Mouse (Mus musculus) heart, embryonic 16.5 days (tissue): ENCODE results near the gene Nhlrc3. TPM values are rescaled to one million over a fixed set of nuclear protein-coding genes. Genes with fewer than 3 reads are reported as not detected.

Experiments used
- ATAC-seq: fragments of 200-750 bp; cut with Nextera tagmentation; replicated peaks from 2 replicates; pipeline ENCODE4 v1.8.0; 2017; ENCODE audit warnings: moderate number of reproducible peaks; ENCODE audit not compliant: insufficient read depth, low FRiP score; ENCODE audit errors: extremely low read depth
- H3K27ac ChIP-seq: fragments of 300-500 bp; sonication (generic); 2 replicates; pipeline ENCODE4 v1.5.1; 2014; ENCODE audit warnings: mild to moderate bottlenecking, low read length, control low read depth, moderate library complexity
- H3K27me3 ChIP-seq: fragments of 300-500 bp; sonication (generic); 2 replicates; pipeline ENCODE4 v1.6.1; 2014; ENCODE audit warnings: low read length, mixed read lengths; ENCODE audit not compliant: control insufficient read depth, insufficient read depth
- H3K36me3 ChIP-seq: fragments of 300-500 bp; sonication (generic); 2 replicates; pipeline ENCODE4 v1.6.1; 2014; ENCODE audit not compliant: control insufficient read depth, insufficient read depth
- H3K4me1 ChIP-seq: fragments of 300-500 bp; sonication (generic); 2 replicates; pipeline ENCODE4 v1.6.1; 2014; ENCODE audit warnings: low read length, mixed read lengths; ENCODE audit not compliant: control insufficient read depth, insufficient read depth
- H3K4me2 ChIP-seq: fragments of 300-500 bp; sonication (generic); 2 replicates; pipeline ENCODE4 v1.6.1; 2014; ENCODE audit warnings: low read depth, mild to moderate bottlenecking, control low read depth, low read length
- H3K4me3 ChIP-seq: fragments of 300-500 bp; sonication (generic); 2 replicates; pipeline ENCODE4 v1.5.1; 2014; ENCODE audit warnings: mild to moderate bottlenecking, control low read depth, low read length
- H3K9ac ChIP-seq: fragments of 300-500 bp; sonication (generic); 2 replicates; pipeline ENCODE4 v1.6.1; 2014; ENCODE audit warnings: low read length, control low read depth
- H3K9me3 ChIP-seq: fragments of 300-500 bp; sonication (generic); replicated peaks from 2 replicates; pipeline ENCODE4 v1.6.1; 2016; ENCODE audit warnings: low read length; ENCODE audit not compliant: control insufficient read depth
- WGBS: fragments of 180-500 bp; shearing (Covaris S2); extraction: QIAGEN DNeasy Blood & Tissue Kit; methylation state at CpG from one replicate; pipeline ENCODE4 v1.1.7; 2014; 5-methylcytosine and 5-hydroxymethylcytosine counted together
- polyA plus RNA-seq: library from polyadenylated mRNA; unstranded; fragments of >200 nt; fragmentation: Nextera tagmentation; extraction: Ambion mirVana; gene quantifications from 2 replicates; pipeline ENCODE4 v1.2.1, GENCODE M21; 2015

Nhlrc3 gene
- polyA plus RNA-seq, 1 experiment from 2014 or later = 6.0 TPM

- Histone ChIP-seq H3K27ac (no peak overlapping the region), H3K4me1 (no peaks in the 10 kb centered on the region), H3K4me2 (no peak overlapping the region), H3K36me3 (peaks cover 68% of the 10 kb centered on the region), H3K4me3 (no peak overlapping the region), H3K9me3 (no peaks in the 10 kb centered on the region), H3K27me3 (no peaks in the 10 kb centered on the region), H3K9ac (no peak overlapping the region)
- 79% methylated on average over 17 of the region's 17 CpGs for WGBS
- ATAC-seq = no peak
Observed at GRCm38 (mm10) chr3:53477468-53477867, 14.3 kb upstream of the Nhlrc3 start.

DNA sequence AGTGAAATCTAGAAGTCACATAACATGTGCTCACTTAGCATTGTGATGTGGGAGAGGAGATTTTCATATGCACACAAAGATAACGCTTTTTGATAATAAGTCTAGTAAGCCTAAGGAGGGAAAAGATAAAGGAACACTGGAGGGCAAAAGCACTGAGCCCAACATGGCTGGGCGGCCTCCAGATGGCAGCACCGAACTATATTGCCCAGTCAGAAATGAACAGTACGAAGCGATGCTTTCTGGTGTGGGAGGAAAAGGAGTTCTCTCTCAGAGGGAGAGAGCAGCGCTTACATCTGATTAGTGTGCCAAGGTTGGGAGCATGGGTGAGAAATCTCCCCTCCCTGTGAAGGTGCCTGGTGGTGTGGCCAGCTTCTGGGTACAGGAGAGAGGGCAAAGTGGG is 12.8 kb upstream of the Nhlrc3 start:
- Histone ChIP-seq H3K4me3 (no peak overlapping the region), H3K4me1 (no peaks in the 10 kb centered on the region), H3K9me3 (no peaks in the 10 kb centered on the region), H3K4me2 (no peak overlapping the region), H3K27me3 (no peaks in the 10 kb centered on the region), H3K27ac (no peak overlapping the region), H3K9ac (no peak overlapping the region), H3K36me3 (peaks cover 71% of the 10 kb centered on the region)
- ATAC-seq = no peak
- 56% methylated on average over 6 of the region's 6 CpGs for WGBS

- ATAC-seq = no peak
- Histone ChIP-seq H3K36me3 (peaks cover 65% of the 10 kb centered on the region), H3K9ac (no peak overlapping the region), H3K27ac (no peak overlapping the region), H3K4me1 (no peaks in the 10 kb centered on the region), H3K4me2 (no peak overlapping the region), H3K4me3 (no peak overlapping the region), H3K27me3 (no peaks in the 10 kb centered on the region), H3K9me3 (no peaks in the 10 kb centered on the region)
- 74% methylated on average over 4 of the region's 4 CpGs for WGBS
Observed at GRCm38 (mm10) chr3:53474179-53474578, 11.0 kb upstream of the Nhlrc3 start.

GRCm38 (mm10) chr3:53472061-53472460 is 8.9 kb upstream of the Nhlrc3 start:
- H3K4me2 ChIP-seq = no peak overlapping the region
- no peaks in the 10 kb centered on the region for H3K4me1 ChIP-seq
- WGBS = 99% methylated on average over 5 of the region's 5 CpGs
- H3K27ac ChIP-seq = no peak overlapping the region
- no peaks in the 10 kb centered on the region for H3K27me3 ChIP-seq
- H3K36me3 ChIP-seq = peaks cover 50% of the 10 kb centered on the region
- ATAC-seq = no peak
- no peak overlapping the region for H3K9ac ChIP-seq
- no peak overlapping the region for H3K4me3 ChIP-seq
- H3K9me3 ChIP-seq = no peaks in the 10 kb centered on the region

DNA sequence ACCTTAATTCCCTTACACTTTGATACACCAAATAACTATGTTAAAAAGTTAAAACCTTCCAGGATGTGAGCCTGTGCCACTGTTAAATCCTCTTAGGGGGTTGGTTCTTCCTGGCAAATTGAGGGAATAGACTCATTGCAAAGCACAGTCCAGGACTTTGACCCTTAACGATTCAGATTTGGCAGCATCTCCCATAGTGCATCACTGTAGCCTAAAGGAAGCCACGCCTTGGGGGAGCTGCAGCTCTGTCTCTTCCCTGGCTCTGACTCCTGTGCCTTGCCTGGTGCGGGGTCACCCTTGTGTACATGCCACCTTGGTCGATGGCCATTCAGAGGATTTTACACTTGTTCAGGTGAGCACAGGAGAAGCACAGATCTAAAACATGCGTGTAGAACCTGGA is 6.5 kb upstream of the Nhlrc3 start:
- peaks cover 38% of the 10 kb centered on the region for H3K36me3 ChIP-seq
- 87% methylated on average over 5 of the region's 5 CpGs for WGBS
- no peak overlapping the region for H3K4me3 ChIP-seq
- H3K27me3 ChIP-seq = no peaks in the 10 kb centered on the region
- H3K9me3 ChIP-seq = no peaks in the 10 kb centered on the region
- H3K27ac ChIP-seq = no peak overlapping the region
- no peak overlapping the region for H3K9ac ChIP-seq
- no peak overlapping the region for H3K4me2 ChIP-seq
- H3K4me1 ChIP-seq = peaks cover 18% of the 10 kb centered on the region
- ATAC-seq = no peak

GRCm38 (mm10) chr3:53467356-53467755 is 4.2 kb upstream of the Nhlrc3 start:
- Histone ChIP-seq H3K9ac (no peak overlapping the region), H3K4me1 (peaks cover 19% of the 10 kb centered on the region), H3K4me2 (no peak overlapping the region), H3K4me3 (no peak overlapping the region), H3K9me3 (no peaks in the 10 kb centered on the region), H3K27me3 (no peaks in the 10 kb centered on the region), H3K27ac (no peak overlapping the region), H3K36me3 (peaks cover 17% of the 10 kb centered on the region)
- ATAC-seq = no peak
- WGBS = 64% methylated on average over 5 of the region's 5 CpGs

DNA sequence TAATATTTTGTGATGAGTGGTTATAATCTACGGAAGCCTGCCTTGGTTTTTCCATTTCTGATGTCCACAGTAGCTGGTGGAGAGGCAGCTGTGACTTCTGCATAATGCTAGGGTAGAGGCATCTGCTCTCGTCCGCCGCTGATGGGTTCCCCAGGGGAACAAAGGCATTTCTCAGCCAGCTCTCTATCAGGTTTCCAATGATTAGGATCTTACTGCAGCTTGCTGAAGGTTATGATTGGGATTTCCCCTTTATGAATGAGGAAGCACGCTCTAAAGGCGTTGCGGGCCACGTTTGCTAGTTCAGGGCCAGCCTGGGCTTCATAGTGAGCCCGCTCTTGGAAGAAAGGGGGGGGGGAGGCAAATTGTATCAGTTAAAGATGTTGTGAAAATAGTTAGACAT is 3.3 kb upstream of the Nhlrc3 start:
- Histone ChIP-seq H3K4me2 (peak overlapping the region; percentile 15; the same call in 1 of the 2 replicates), H3K36me3 (peaks cover 11% of the 10 kb centered on the region; the same call in 1 of the 2 replicates), H3K9me3 (no peaks in the 10 kb centered on the region), H3K27ac (no peak overlapping the region), H3K9ac (no peak overlapping the region), H3K4me1 (peaks cover 23% of the 10 kb centered on the region), H3K27me3 (no peaks in the 10 kb centered on the region), H3K4me3 (no peak overlapping the region)
- 68% methylated on average over 9 of the region's 9 CpGs for WGBS
- no peak for ATAC-seq

DNA sequence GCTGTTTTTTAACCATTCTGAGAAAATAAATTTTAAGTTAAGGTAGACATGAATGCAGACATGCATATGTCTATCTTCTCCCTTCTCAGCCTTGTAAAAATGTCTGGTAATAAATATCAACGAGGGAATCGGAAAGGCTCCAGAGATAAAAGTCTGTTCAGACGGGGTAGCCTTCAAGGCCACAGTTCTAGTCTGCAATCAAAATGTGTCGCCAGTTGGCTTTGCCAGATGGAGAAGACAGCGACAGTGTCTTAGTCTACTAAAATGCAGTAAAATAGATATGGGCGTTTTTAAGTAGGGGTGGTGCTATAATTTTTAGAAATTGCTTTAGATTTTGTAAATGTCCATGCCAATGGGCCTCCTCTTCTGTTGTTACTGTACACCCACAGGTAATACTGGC is 2.2 kb upstream of the Nhlrc3 start:
- no peak for ATAC-seq
- H3K4me2 ChIP-seq = peak overlapping the region; percentile 91
- peak overlapping the region; percentile 6 for H3K4me3 ChIP-seq
- peaks cover 23% of the 10 kb centered on the region for H3K4me1 ChIP-seq
- H3K36me3 ChIP-seq = 0 out of 2 replicates have a peak, but pooled peaks cover 9% of the 10 kb centered on the region
- H3K27ac ChIP-seq = no peak overlapping the region
- WGBS = 30% methylated on average over 6 of the region's 6 CpGs
- peak overlapping the region; percentile 29; the same call in 1 of the 2 replicates for H3K9ac ChIP-seq
- H3K27me3 ChIP-seq = no peaks in the 10 kb centered on the region
- no peaks in the 10 kb centered on the region for H3K9me3 ChIP-seq

DNA sequence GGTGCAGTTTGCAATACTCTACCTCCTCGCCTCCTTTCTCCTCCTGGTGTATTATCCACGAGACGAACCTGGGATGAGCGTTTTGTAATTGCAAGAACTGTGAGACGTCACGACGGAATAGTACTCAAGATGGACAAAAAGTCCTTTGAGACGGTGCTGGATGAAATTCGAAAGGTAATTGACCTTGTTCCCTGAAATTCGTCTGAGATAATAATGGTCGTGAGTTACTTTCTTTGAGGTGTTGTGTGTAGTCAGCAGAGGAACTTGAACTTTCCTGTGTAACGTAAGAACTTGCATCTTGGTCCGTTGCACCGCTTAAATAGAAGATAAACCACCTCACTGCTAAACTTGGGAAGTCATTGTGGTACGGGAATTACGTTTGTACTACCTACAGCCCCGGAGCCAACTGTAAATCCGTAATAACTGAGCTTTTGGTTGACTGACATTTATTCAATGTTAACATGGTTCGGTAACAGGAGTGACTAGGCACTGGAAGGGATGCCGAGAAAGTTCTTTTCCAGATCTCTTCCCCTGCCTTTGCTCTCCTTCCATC is 1.1 kb upstream of the Nhlrc3 start:
- ATAC-seq = no peak
- no peaks in the 10 kb centered on the region for H3K9me3 ChIP-seq
- H3K4me3 ChIP-seq = peak overlapping the region; percentile 99
- H3K4me2 ChIP-seq = peak overlapping the region; percentile 91
- H3K4me1 ChIP-seq = peaks cover 23% of the 10 kb centered on the region
- peaks cover 12% of the 10 kb centered on the region; the same call in 1 of the 2 replicates for H3K36me3 ChIP-seq
- peak overlapping the region; percentile 75; the same call in 1 of the 2 replicates for H3K27ac ChIP-seq
- H3K27me3 ChIP-seq = no peaks in the 10 kb centered on the region
- under 1% methylated on average over 20 of the region's 20 CpGs for WGBS
- H3K9ac ChIP-seq = peak overlapping the region; percentile 87
